Mouse (Mus musculus): ENCODE results near the gene 4933425L06Rik.

The 4933425L06Rik gene

DNA sequence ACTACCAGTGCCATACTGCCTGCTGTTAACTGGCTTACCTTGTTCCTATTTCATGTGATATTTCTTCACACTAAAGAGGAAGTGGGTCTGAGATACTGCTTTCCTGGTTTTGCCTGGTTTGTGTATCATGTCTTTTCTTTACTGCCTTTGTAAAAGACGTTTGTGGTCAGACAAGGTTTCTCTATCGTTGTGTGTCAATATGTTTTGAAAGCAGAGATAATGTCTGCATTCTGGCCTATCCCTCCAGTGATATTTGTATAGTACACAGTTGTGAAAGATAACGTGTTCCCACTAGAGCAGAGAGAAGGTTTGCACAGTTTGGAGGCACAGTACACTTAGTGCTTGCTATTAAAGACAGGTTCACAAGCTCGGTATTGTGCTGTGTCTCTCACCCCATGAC, 58.0 kb downstream of the 4933425L06Rik start:
- DNase-seq: no peak

DNA sequence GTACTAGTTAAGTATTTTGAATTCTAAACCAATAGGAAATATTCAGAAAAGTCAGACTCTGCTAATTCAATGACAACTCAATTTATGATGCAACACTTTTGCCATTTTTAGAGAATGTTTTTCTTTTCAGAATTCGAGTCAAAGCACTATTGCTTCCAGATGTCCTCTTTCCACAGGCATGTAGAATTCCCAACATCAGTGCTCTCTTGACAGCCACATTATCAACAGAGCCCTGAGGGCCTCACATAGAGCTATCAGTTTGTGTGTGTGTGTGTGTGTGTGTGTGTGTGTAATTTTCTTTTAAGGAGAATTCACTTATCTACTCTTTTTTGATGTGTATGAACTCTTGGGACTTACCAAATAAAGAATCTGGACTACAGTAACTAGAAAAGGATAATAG, 64.9 kb downstream of the 4933425L06Rik start:
- no peak for DNase-seq

DNA sequence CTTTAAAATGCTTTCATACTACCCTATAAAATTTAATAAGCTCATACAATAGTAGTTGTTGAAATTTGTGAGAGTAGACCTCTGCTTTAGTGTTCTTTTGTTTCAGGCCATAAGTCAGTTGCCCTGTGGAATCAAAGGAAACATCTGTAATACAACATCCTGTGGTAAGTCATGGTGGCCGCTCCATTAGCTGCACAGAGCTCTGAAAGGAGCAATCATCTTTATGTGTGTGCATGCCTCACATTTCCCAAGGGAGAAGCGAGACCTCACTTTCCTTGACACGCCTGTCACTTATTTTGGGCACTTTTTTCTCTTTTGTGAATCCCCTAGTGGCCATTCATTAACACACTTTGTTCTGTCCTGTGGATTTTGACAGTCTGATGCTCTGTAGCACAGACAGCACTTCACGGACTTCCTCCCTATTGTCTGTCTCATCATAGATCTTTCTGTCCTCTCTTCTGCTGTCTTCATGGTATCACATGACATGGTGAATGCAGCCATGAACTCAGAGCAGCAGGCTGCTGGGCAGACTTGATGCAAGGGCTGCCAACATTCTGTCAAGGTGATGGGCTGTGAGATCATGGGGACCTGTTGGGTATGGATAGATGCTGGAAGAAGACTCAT, 66.0 kb downstream of the 4933425L06Rik start:
- no peak for DNase-seq

DNA sequence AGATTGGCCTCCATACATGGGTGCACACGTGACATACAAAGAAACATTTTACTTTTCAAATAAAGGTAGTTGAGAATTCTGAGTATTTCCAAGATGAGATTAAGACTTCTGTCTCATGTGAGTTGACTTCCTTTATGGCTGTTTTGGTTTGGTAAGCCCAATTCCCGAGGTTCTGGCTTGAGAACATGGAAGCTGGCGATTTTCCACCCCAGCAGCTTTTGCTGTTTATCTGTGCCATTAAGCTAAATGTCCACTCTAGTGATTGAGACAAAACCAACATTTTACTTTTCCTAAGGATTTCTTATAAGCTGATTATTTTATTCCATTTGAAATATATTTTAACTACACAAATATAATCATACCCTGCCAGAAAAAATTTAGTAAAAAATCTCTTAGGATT, 68.1 kb downstream of the 4933425L06Rik start:
- DNase-seq: no peak

DNA sequence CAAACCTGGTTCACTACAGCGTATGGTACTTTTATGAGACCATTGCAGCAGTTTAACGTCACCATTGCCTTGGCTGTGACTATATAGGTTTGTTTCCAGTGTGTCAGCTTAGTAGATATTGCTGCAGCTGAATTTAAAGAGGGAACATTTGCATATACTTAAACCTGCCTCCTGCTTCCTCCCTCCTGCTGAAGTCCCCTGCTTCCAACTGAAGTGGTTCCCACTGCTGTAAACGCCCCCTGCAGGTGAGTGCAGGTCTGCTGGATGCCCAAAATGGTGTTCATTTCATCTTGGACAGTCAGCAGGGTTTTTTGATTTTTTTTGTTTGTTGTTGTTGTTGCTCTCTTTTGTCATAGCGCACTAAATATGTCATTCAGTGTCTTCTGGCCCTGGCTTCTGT, 72.0 kb downstream of the 4933425L06Rik start:
- DNase-seq: peak; percentile 42

DNA sequence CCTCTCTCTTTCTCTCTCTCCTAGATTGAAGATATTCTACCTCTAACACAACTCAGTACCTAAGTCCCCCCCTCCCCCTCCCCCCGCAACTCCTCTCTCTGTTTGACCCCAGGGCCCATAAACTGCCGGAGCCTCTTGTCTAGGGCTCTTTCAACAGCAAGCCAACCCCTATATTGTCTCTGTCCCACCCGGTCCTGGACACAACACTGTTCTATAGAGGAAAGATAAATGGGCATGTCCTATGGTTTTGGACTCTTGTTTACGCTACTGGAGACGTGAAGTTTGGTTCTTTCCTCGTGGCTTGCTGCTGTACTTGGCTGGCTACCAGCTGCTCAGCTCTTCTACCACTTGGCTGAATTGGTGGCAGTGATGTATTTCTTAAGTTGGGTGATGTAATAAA, 83.5 kb downstream of the 4933425L06Rik start:
- no peak for DNase-seq
